Mouse (Mus musculus) forebrain, embryonic 13.5 days (tissue): Measurements from ENCODE around the gene Cacul1. TPM values are rescaled to one million over a fixed set of nuclear protein-coding genes. Genes with fewer than 3 reads are reported as not detected.
"Not testable (repeated sequence)": the region's sequence is repeated elsewhere in the genome, so short reads cannot be mapped to it uniquely, and the experiment has no call there.

Experiments
- ATAC-seq: fragments of 200-750 bp; cut with Nextera tagmentation; 2 replicates; pipeline ENCODE4 v1.8.0; 2017
- H3K27ac ChIP-seq: fragments of 300-500 bp; sonication (generic); 2 replicates; pipeline ENCODE4 v1.5.1; 2015; ENCODE audit warnings: inconsistent platforms, mild to moderate bottlenecking, moderate library complexity
- H3K27me3 ChIP-seq: fragments of 300-500 bp; sonication (generic); 2 replicates; pipeline ENCODE4 v1.6.1; 2015; ENCODE audit warnings: mild to moderate bottlenecking, inconsistent platforms
- H3K36me3 ChIP-seq: fragments of 300-500 bp; sonication (generic); 2 replicates; pipeline ENCODE4 v1.6.1; 2015; ENCODE audit warnings: mild to moderate bottlenecking, inconsistent platforms; ENCODE audit not compliant: poor library complexity, severe bottlenecking
- H3K4me1 ChIP-seq: fragments of 300-500 bp; sonication (generic); 2 replicates; pipeline ENCODE4 v1.6.1; 2015; ENCODE audit warnings: inconsistent platforms
- H3K4me2 ChIP-seq: fragments of 300-500 bp; sonication (generic); 2 replicates; pipeline ENCODE4 v1.6.1; 2015; ENCODE audit warnings: inconsistent platforms, mild to moderate bottlenecking, moderate library complexity
- H3K4me3 ChIP-seq: fragments of 300-500 bp; sonication (generic); 2 replicates; pipeline ENCODE4 v1.5.1; 2015; ENCODE audit warnings: mild to moderate bottlenecking, inconsistent platforms
- H3K9ac ChIP-seq: fragments of 300-500 bp; sonication (generic); 2 replicates; pipeline ENCODE4 v1.6.1; 2015; ENCODE audit warnings: mild to moderate bottlenecking, inconsistent platforms
- H3K9me3 ChIP-seq: fragments of 300-500 bp; sonication (generic); replicated peaks from 2 replicates; pipeline ENCODE4 v1.6.1; 2016; ENCODE audit warnings: inconsistent platforms
- WGBS: fragments of 180-500 bp; shearing (Covaris S2); methylation state at CpG from one replicate; pipeline ENCODE4 v1.1.7; 2015; 5-methylcytosine and 5-hydroxymethylcytosine counted together
- polyA plus RNA-seq: library from polyadenylated mRNA; unstranded; fragments of >200 nt; fragmentation: Nextera tagmentation; extraction: Ambion mirVana; gene quantifications from 2 replicates; pipeline ENCODE4 v1.2.1, GENCODE M21; 2015

The Cacul1 gene
- 19.3 and 20.9 TPM in 2 replicates for polyA plus RNA-seq

DNA sequence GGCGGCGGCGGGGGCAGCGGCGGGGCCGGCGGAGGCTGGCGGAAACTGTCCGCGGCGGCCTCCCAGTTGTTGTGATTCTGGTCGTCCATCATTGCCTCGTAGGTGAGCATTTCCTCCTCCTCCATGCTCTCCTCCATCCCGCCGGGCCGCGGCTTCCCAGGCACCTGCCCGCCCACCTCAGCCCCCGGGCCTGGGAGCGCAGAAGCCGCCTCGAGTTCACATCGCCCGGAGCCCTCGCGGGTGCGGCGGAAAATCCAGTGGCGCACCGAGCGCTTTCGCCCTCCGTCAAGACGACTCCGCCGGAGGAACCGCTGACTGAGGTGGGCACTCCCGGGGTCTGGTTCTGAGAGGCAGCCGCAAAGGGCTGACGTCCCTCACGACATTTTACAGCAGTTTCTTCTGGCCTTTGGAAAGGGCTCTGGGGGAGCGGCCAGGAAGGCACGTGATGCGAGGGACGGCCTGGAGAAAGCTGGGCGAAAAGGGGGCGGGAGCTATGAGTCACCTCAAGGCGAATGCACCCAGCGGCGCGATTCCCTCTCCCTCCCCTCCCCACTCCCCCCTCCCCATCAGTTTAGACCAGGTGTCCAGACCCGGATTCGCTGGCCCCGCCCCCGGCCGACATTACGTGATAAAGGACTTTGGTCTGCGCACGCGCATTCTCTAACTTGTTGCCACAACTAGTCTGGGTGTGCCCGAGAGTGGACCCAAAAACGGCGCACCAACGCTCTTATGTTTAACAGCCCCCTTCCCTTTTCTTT, at the start of gene Cacul1:
TSS of gene Cacul1 (minus strand) at position 444 of the 758 bp plus-strand sequence.
- H3K27me3 ChIP-seq, result no peaks in the 10 kb centered on the region
- WGBS, result under 1% methylated on average over 51 of the region's 64 CpGs

DNA sequence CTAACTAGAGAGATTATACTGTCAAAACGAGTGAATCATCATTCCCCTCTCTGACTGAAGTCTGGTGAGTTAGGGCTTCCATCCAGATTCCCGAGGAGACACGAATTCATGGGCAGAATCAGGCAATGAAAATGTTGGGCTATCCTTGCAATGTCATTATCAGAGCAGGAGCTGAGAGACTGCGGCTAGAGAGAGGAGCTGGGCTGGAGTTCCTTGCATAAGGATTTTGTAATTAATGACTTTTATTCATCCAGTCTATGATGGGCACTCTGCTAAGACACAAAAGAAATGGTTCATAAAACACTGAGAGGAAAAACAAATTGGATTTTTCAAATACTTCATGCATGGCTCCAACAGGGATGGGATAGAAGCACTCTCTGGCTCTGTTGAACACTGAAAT, 38.6 kb upstream of the Cacul1 start:
- Histone ChIP-seq H3K27me3 (no peaks in the 10 kb centered on the region), H3K36me3 (no peaks in the 10 kb centered on the region), H3K27ac (no peak overlapping the region), H3K4me3 (no peak overlapping the region), H3K4me1 (peaks cover 5% of the 10 kb centered on the region), H3K9me3 (no peaks in the 10 kb centered on the region), H3K4me2 (no peak overlapping the region), H3K9ac (no peak overlapping the region)
- no peak for ATAC-seq
- 77% methylated on average over 4 of the region's 4 CpGs for WGBS

More for the DNA sequence above, at the start of gene Cacul1:
- peak within 1 kb of the TSS; percentile 98 for H3K4me3 ChIP-seq
- H3K9me3 ChIP-seq, result no peaks in the 10 kb centered on the region
- peaks cover 38% of the 10 kb centered on the region for H3K4me1 ChIP-seq
- H3K27ac ChIP-seq, result peak within 1 kb of the TSS; percentile 90
- H3K36me3 ChIP-seq, result no peaks in the 10 kb centered on the region
- peak within 1 kb of the TSS; percentile 99 for H3K9ac ChIP-seq
- ATAC-seq, result peak; percentile 97
- peak within 1 kb of the TSS; percentile 81 for H3K4me2 ChIP-seq

DNA sequence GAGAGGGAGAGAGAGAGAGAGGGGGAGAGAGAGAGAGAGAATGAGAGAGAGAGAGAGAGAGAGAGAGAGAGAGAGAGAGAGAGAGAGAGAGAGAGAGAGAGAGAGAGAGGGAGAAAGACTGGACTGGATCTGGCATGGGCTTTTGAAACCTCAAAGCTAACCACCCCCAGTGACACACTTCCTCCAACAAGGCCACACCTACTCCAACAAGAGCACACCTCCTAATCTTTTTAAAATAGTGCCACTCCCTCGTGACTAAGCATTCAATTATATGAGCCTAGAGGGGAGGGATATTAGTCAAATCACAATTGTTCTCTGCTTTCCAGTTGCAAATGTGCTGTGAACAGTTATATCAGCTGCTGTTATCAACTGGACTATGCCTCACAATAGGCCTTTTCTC, 36.2 kb upstream of the Cacul1 start:
- Histone ChIP-seq H3K4me1 (peaks cover 5% of the 10 kb centered on the region), H3K9ac (no peak overlapping the region), H3K4me3 (no peak overlapping the region), H3K27ac (no peak overlapping the region), H3K27me3 (no peaks in the 10 kb centered on the region), H3K9me3 (no peaks in the 10 kb centered on the region), H3K36me3 (no peaks in the 10 kb centered on the region), H3K4me2 (no peak overlapping the region)
- no peak for ATAC-seq
- WGBS, result 11% methylated on average over 1 of the region's 1 CpGs

DNA sequence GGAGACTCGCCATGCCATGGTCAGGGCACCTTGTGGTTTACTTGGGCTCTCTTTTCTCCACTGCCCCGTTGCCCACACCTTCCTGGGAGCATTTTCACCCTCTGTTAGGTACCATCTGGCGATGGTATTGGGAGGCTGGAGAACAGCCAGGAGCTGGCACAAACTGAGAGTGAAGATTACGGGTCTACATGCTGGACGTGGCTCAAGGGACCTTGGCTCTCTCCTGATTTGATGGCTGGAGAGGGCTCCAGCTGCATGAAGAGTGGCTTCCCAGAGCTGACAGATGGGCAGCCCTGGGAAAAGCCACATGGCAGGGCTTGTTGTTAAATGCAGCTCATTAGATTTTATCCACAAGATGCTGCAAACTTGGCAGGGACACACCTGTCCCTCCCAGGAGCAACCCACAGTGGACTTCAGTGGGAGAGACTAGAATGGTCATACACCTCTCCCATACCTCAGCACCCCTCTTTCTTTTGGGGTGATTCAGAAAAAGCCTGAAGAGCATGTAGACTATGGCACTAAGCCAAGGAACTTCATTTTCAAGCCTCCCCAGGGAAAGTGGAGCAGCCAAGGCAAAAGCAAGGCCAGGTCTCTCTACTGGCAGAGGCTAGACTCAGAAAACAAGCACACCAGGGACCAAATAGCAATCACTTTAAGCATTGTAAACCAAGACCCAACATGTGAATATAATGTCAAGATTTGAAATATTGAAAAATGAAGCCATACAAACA, 34.8 kb upstream of the Cacul1 start:
- Histone ChIP-seq H3K4me2 (no peak overlapping the region), H3K36me3 (no peaks in the 10 kb centered on the region), H3K9ac (no peak overlapping the region), H3K27ac (no peak overlapping the region; the same call in 1 of the 2 replicates), H3K9me3 (no peaks in the 10 kb centered on the region), H3K27me3 (no peaks in the 10 kb centered on the region), H3K4me3 (no peak overlapping the region), H3K4me1 (peaks cover 12% of the 10 kb centered on the region)
- WGBS, result 80% methylated on average over 5 of the region's 5 CpGs
- peak; percentile 79 for ATAC-seq

DNA sequence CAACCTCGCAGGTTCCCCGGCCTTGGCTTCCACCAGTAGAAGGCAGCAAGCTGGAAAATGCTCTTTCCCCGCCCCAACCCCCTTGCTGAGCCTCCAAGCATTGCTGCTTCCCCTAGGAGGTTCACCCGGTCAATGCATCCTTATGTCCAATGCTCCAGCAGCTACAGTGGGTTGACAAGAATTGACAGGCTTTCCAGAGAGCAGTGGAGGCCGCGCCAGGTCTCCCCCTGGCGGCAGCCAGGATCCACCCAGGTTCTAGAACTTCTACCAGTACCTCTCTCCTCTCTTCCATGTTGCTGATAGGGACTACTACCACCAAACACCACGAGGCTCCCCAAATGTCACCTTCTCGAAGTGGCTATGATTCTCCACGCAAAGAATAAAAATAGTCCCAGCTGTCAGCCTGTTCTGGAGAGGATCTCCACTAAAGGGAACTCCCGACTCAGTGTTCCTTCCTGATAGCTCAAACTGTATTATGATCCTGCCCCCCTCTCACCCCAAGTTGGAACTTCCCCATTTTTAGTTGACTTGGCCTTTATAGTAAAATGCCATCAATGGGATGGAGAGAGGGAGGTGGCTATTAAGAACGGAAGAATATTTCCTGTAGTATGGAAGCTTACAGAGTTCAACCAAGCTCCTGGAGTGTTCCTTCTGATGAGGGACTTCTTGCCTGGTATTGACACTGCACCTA, 30.8 kb upstream of the Cacul1 start:
- H3K9me3 ChIP-seq, result no peaks in the 10 kb centered on the region
- H3K27me3 ChIP-seq, result no peaks in the 10 kb centered on the region
- H3K4me1 ChIP-seq, result peaks cover 12% of the 10 kb centered on the region
- H3K36me3 ChIP-seq, result no peaks in the 10 kb centered on the region
- no peak overlapping the region for H3K4me2 ChIP-seq
- 41% methylated on average over 12 of the region's 12 CpGs for WGBS
- no peak overlapping the region for H3K4me3 ChIP-seq
- ATAC-seq, result no peak
- H3K27ac ChIP-seq, result no peak overlapping the region
- no peak overlapping the region for H3K9ac ChIP-seq

DNA sequence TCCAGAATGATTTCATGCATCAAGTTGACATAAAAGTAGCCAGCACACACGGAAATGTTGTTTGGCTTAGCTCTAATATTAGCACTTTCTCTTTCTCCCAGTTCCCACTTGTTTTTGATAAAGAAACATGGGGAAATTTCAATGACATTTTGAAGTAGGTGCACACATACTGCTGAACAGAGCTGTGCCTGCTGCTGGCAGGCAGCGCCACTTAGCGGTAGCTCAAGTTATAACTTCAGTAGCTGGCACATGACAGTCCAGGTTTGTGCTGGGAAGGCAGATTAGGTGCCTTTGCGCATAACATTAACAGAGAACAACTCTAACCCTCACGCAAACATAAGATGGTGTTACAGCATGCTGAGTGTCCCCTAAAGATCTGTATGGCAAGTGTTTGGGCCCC, 27.9 kb upstream of the Cacul1 start:
- Histone ChIP-seq H3K27me3 (no peaks in the 10 kb centered on the region), H3K4me1 (peaks cover 8% of the 10 kb centered on the region), H3K9me3 (no peaks in the 10 kb centered on the region), H3K4me2 (no peak overlapping the region), H3K36me3 (no peaks in the 10 kb centered on the region), H3K4me3 (no peak overlapping the region), H3K9ac (no peak overlapping the region), H3K27ac (no peak overlapping the region)
- ATAC-seq, result no peak
- WGBS, result 37% methylated on average over 5 of the region's 5 CpGs

DNA sequence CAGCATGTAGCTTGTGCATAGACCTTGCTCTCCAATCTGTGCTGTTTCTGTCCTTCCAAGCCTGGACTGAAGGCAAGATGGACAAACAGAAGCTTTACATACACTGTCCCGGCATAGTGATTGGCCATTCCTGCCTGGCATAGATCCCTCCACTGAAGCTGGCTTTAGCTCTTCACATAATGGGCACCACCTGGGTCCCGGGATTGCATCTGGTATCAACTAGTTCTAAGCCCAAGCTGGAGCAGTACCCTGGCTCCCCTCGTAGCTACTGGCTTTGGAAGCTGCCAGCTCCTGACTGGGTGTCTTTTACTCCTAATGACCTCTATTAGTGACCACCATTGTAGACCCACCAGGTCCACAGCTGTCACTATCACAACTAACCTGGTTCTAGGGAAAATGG, 22.8 kb upstream of the Cacul1 start:
- H3K9ac ChIP-seq, result no peak overlapping the region
- no peak overlapping the region for H3K4me2 ChIP-seq
- H3K27ac ChIP-seq, result no peak overlapping the region
- no peak for ATAC-seq
- no peak overlapping the region for H3K4me3 ChIP-seq
- no peaks in the 10 kb centered on the region for H3K4me1 ChIP-seq
- 77% methylated on average over 3 of the region's 3 CpGs for WGBS
- H3K36me3 ChIP-seq, result no peaks in the 10 kb centered on the region
- H3K9me3 ChIP-seq, result no peaks in the 10 kb centered on the region
- no peaks in the 10 kb centered on the region for H3K27me3 ChIP-seq

DNA sequence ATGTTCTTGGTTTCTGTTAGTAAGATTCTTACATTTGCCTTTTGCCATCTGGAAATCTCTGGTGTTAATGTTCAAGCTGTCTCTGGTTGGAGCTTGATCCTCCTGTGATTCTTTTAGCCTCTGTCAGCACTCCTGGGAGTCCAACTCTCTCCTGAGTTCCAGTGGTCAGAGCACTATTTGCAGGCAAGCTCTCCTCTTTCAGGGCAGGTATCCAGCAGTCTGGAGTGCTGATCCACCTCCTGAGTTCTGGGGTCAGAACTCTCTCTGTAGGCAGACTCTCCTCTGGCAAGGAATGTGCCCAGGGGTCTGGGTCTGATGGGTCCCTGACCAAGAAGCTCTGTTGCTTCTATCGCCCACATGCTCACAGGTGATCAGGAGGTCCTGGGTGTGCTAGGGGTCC, 21.2 kb upstream of the Cacul1 start:
- not testable (repeated sequence) for H3K27me3 ChIP-seq, H3K9ac ChIP-seq, H3K4me1 ChIP-seq, H3K4me3 ChIP-seq, ATAC-seq, H3K9me3 ChIP-seq, H3K36me3 ChIP-seq, H3K4me2 ChIP-seq, H3K27ac ChIP-seq
- 73% methylated on average over 1 of the region's 1 CpGs for WGBS

DNA sequence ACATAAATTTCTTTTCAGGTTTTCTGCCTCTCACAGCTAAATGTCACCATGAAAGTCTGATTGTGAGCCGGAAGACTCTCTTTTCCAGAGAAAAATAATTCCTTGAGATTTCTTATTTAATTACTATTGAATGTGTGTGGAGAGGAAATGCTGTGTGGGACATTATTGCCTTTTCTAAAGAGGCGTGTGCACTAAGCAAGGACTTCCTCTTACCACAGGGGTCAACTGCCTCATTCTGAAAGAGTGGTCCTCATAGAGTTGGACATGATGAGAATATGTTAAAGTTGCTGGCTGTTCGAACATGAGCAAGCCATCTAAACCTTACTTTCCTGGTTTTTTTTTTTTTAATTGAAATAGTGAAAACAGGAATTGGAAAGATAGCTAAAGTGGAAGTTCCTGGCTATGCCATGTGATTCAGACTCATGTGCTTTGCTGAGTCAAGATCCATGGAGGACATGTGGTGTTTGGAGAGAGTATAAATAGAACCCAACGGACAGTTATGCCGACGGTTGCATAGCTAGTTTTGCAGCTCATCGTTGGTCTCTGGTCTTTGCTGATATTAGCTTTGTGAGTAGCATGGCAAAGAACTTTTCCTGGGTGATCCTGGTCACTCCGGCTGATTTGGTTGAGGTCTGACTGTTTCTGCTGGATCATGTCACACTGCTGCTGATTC, 17.3 kb upstream of the Cacul1 start:
- H3K9me3 ChIP-seq, result no peaks in the 10 kb centered on the region
- no peak for ATAC-seq
- no peaks in the 10 kb centered on the region for H3K4me1 ChIP-seq
- no peak overlapping the region for H3K9ac ChIP-seq
- WGBS, result 88% methylated on average over 8 of the region's 8 CpGs
- no peak overlapping the region for H3K27ac ChIP-seq
- no peaks in the 10 kb centered on the region; the same call in 1 of the 2 replicates for H3K27me3 ChIP-seq
- no peak overlapping the region for H3K4me3 ChIP-seq
- no peak overlapping the region for H3K4me2 ChIP-seq
- no peaks in the 10 kb centered on the region for H3K36me3 ChIP-seq

DNA sequence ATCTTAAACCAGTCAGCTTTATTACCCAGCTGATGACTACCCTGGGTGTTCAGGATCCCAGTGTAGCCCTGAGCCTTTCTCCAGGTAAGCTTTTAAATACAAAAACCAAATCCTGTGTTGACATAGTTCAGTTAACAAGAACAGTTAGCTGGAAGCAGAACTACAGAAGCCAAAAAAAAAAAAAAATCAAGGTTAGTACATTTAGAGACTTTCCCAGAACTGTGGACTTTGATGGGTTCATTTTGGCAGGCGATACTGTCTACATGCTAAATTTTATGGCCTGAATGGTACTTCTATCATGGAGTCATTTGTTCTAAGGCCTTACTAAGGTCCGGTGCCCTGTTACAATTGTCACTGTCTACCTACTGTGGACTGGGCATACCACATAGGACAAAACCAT, 8.8 kb upstream of the Cacul1 start:
- Histone ChIP-seq H3K4me3 (no peak overlapping the region), H3K27ac (no peak overlapping the region), H3K4me2 (no peak overlapping the region), H3K9ac (no peak overlapping the region), H3K4me1 (no peaks in the 10 kb centered on the region), H3K9me3 (no peaks in the 10 kb centered on the region), H3K36me3 (no peaks in the 10 kb centered on the region), H3K27me3 (no peaks in the 10 kb centered on the region)
- 95% methylated on average over 2 of the region's 2 CpGs for WGBS
- ATAC-seq, result no peak

DNA sequence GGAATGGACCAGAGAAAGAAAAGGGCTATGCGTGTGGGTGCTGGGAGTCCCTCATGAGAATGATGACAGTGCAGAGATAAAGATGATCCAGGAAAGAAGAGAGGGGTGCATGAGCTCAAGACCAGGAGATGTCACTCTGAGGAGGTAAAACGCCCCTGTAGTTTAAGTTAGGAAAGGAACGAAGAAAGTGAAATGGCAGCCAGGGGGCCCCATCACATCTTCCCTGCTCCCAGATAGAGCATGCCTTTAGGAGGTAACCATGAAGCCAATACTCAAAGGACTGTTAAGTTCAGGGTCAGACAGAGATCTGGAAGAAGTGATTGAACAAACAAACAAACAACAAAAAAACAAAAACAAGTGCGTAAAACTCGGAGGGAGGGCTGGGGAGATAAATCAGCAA, 5.8 kb upstream of the Cacul1 start:
- WGBS, result 67% methylated on average over 5 of the region's 5 CpGs
- no peaks in the 10 kb centered on the region for H3K4me1 ChIP-seq
- ATAC-seq, result no peak
- H3K9ac ChIP-seq, result no peak overlapping the region
- H3K36me3 ChIP-seq, result no peaks in the 10 kb centered on the region
- no peak overlapping the region for H3K4me3 ChIP-seq
- no peaks in the 10 kb centered on the region for H3K27me3 ChIP-seq
- H3K9me3 ChIP-seq, result no peaks in the 10 kb centered on the region
- no peak overlapping the region for H3K4me2 ChIP-seq
- no peak overlapping the region for H3K27ac ChIP-seq

DNA sequence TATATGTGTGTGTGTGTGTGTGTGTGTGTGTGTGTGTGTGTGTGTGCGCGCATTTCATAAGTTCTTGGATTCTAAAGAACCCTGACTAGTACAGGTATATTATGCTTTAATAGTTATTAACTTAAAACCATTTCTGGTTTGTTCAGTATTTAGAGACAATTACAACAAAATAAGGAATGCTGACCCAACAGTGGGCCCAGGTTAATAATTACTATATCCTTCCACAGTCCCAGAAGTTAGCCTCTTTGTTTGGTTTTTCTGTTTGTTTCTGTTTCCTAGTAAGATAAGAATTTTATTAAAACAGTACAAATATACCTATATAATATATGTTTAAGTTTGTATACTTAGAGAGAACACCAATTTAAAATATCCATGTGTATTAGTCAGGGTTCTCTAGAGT, 2.4 kb upstream of the Cacul1 start:
- H3K4me1 ChIP-seq, result peaks cover 16% of the 10 kb centered on the region
- no peak overlapping the region for H3K4me3 ChIP-seq
- H3K27ac ChIP-seq, result no peak overlapping the region
- ATAC-seq, result no peak
- H3K4me2 ChIP-seq, result no peak overlapping the region
- WGBS, result 95% methylated on average over 2 of the region's 2 CpGs
- H3K9ac ChIP-seq, result no peak overlapping the region
- no peaks in the 10 kb centered on the region for H3K36me3 ChIP-seq
- no peaks in the 10 kb centered on the region for H3K27me3 ChIP-seq
- H3K9me3 ChIP-seq, result no peaks in the 10 kb centered on the region
